Mouse (Mus musculus): ENCODE results near the gene Dcun1d2.

GRCm38 (mm10) chr8:13224426-13224825 is 63.5 kb downstream of the Dcun1d2 start:
- no peak for TF ChIP-seq POLR2A (IDR thresholded peaks at IDR 0.05; ENCODE audit: low read depth, low read length)
- no peak for TF ChIP-seq CTCF (conservative IDR thresholded peaks at IDR 0.05 in 1 of 2, IDR thresholded peaks at IDR 0.05 in 1 of 2; ENCODE audit: low read depth in 2 of 2, low read length in 2 of 2)
- TF ChIP-seq EP300 (IDR thresholded peaks at IDR 0.05; ENCODE audit: low read length) = no peak
- TF ChIP-seq MEF2A (IDR thresholded peaks at IDR 0.05; ENCODE audit: borderline replicate concordance, low read depth, low read length) = no peak
